Mouse (Mus musculus): ENCODE data around the gene Fastkd1. TPM values are rescaled to one million over a fixed set of nuclear protein-coding genes. Genes with fewer than 3 reads are reported as not detected.
"Not testable (repeated sequence)": the region's sequence is repeated elsewhere in the genome, so short reads cannot be mapped to it uniquely, and the experiment has no call there.

Gene Fastkd1
- polyA plus RNA-seq, 1 experiment from 2014 or later = 12.0 TPM

- no peak within 1 kb of the TSS; the same call in 1 of the 2 replicates for H3K27ac ChIP-seq (ENCODE audit: low read length)
- peak; percentile 96 for ATAC-seq
- peak within 1 kb of the TSS; percentile 88 for H3K4me3 ChIP-seq (ENCODE audit: low read length)
- peak within 1 kb of the TSS; percentile 88 for H3K4me2 ChIP-seq (ENCODE audit: low read depth, low read length)
- H3K36me3 ChIP-seq (ENCODE audit: control insufficient read depth, insufficient read depth, low read length) = no peaks in the 10 kb centered on the region
- H3K4me1 ChIP-seq (ENCODE audit: control insufficient read depth, insufficient read depth, low read length) = peaks cover 3% of the 10 kb centered on the region; the same call in 1 of the 2 replicates
- WGBS = 2% methylated on average over 43 of the region's 43 CpGs
- H3K27me3 ChIP-seq (replicated peaks; ENCODE audit: control insufficient read depth, insufficient read depth, low read length) = no peaks in the 10 kb centered on the region
- H3K9me3 ChIP-seq (ENCODE audit: control insufficient read depth, low read length) = no peaks in the 10 kb centered on the region
- peak within 1 kb of the TSS; percentile 76 for H3K9ac ChIP-seq (ENCODE audit: low read depth, low read length)
Measured at GRCm38 (mm10) chr2:69646726-69647490, 66.4 kb downstream of the Fastkd1 start, which contains the start of gene Bbs5. Gene Bbs5, plus strand, starts transcription at chr2:69647171.

- no peaks in the 10 kb centered on the region for H3K9me3 ChIP-seq (ENCODE audit: control insufficient read depth, low read length)
- peaks cover 3% of the 10 kb centered on the region; the same call in 1 of the 2 replicates for H3K4me1 ChIP-seq (ENCODE audit: control insufficient read depth, insufficient read depth, low read length)
- no peak overlapping the region for H3K27ac ChIP-seq (ENCODE audit: low read length)
- H3K27me3 ChIP-seq (replicated peaks; ENCODE audit: control insufficient read depth, insufficient read depth, low read length) = no peaks in the 10 kb centered on the region
- ATAC-seq = no peak
- no peak overlapping the region for H3K9ac ChIP-seq (ENCODE audit: low read depth, low read length)
- no peak overlapping the region for H3K4me2 ChIP-seq (ENCODE audit: low read depth, low read length)
- H3K4me3 ChIP-seq (ENCODE audit: low read length) = no peak overlapping the region
- H3K36me3 ChIP-seq (ENCODE audit: control insufficient read depth, insufficient read depth, low read length) = no peaks in the 10 kb centered on the region
- WGBS = 87% methylated on average over 11 of the region's 11 CpGs
Measured at GRCm38 (mm10) chr2:69644968-69645617, 68.2 kb downstream of the Fastkd1 start.

- WGBS = 54% methylated on average over 10 of the region's 10 CpGs
- H3K4me2 ChIP-seq (ENCODE audit: low read depth, low read length) = no peak overlapping the region
Measured at GRCm38 (mm10) chr2:69640100-69640499, 73.2 kb downstream of the Fastkd1 start.

GRCm38 (mm10) chr2:69637989-69638388, 75.3 kb downstream of the Fastkd1 start:
- H3K4me1 ChIP-seq (ENCODE audit: control insufficient read depth, insufficient read depth, low read length); H3K27me3 ChIP-seq (replicated peaks; ENCODE audit: control insufficient read depth, insufficient read depth, low read length); H3K9me3 ChIP-seq (ENCODE audit: control insufficient read depth, low read length); H3K4me3 ChIP-seq (ENCODE audit: low read length); H3K9ac ChIP-seq (ENCODE audit: low read depth, low read length); H3K36me3 ChIP-seq (ENCODE audit: control insufficient read depth, insufficient read depth, low read length); H3K27ac ChIP-seq (ENCODE audit: low read length); ATAC-seq; H3K4me2 ChIP-seq (ENCODE audit: low read depth, low read length): not testable (repeated sequence)
- 80% methylated on average over 7 of the region's 7 CpGs for whole genome bisulfite sequencing

More at GRCm38 (mm10) chr2:69640100-69640499, 73.2 kb downstream of the Fastkd1 start:
- Histone ChIP-seq H3K4me1 (ENCODE audit: control insufficient read depth, insufficient read depth, low read length) (no peaks in the 10 kb centered on the region), H3K27ac (ENCODE audit: low read length) (no peak overlapping the region), H3K4me3 (ENCODE audit: low read length) (no peak overlapping the region), H3K9me3 (ENCODE audit: control insufficient read depth, low read length) (no peaks in the 10 kb centered on the region), H3K9ac (ENCODE audit: low read depth, low read length) (no peak overlapping the region), H3K36me3 (ENCODE audit: control insufficient read depth, insufficient read depth, low read length) (no peaks in the 10 kb centered on the region), H3K27me3 (replicated peaks; ENCODE audit: control insufficient read depth, insufficient read depth, low read length) (no peaks in the 10 kb centered on the region)
- no peak for ATAC-seq

Other genes starting within 250 kb of the Fastkd1 start
- gene Lrp2, start 127.5 kb downstream of the Fastkd1 start, polyA plus RNA-seq (2015; fragmentation: Nextera tagmentation; extraction: Ambion mirVana) = 2.0 and 2.2 TPM in 2 replicates
- 10.3 and 11.1 TPM in 2 replicates for gene Bbs5, start 66.3 kb downstream of the Fastkd1 start, polyA plus RNA-seq (2015; fragmentation: Nextera tagmentation; extraction: Ambion mirVana)
- 0.16 and 0.18 TPM in 2 replicates for gene Klhl41, start 43.4 kb downstream of the Fastkd1 start, polyA plus RNA-seq (2015; fragmentation: Nextera tagmentation; extraction: Ambion mirVana)
- 110 and 126 TPM in 2 replicates for gene Ppig, start 9.0 kb upstream of the Fastkd1 start, polyA plus RNA-seq (2015; fragmentation: Nextera tagmentation; extraction: Ambion mirVana)
- gene Ccdc173, start 76.1 kb upstream of the Fastkd1 start, polyA plus RNA-seq (2015; fragmentation: Nextera tagmentation; extraction: Ambion mirVana) = 0.84 and 0.97 TPM in 2 replicates
- 22.4 and 23.1 TPM in 2 replicates for gene Phospho2, start 76.1 kb upstream of the Fastkd1 start, polyA plus RNA-seq (2015; fragmentation: Nextera tagmentation; extraction: Ambion mirVana)
- 29.5 and 31.1 TPM in 2 replicates for gene Klhl23, start 108.4 kb upstream of the Fastkd1 start, polyA plus RNA-seq (2015; fragmentation: Nextera tagmentation; extraction: Ambion mirVana)
- 223 and 249 TPM in 2 replicates for gene Ssb, start 148.0 kb upstream of the Fastkd1 start, polyA plus RNA-seq (2015; fragmentation: Nextera tagmentation; extraction: Ambion mirVana)
- 36.7 and 38.5 TPM in 2 replicates for gene Mettl5, start 172.1 kb upstream of the Fastkd1 start, polyA plus RNA-seq (2015; fragmentation: Nextera tagmentation; extraction: Ambion mirVana)
- 8.3 and 11.1 TPM in 2 replicates for gene Ubr3, start 183.7 kb upstream of the Fastkd1 start, polyA plus RNA-seq (2015; fragmentation: Nextera tagmentation; extraction: Ambion mirVana)

Measured in intestine, embryonic 16.5 days (tissue).